Mouse (Mus musculus) effector memory CD4-positive, alpha-beta T cell, adult 5 months (primary cell): Measurements from ENCODE around the gene Rhox7a. TPM values are rescaled to one million over a fixed set of nuclear protein-coding genes. Genes with fewer than 3 reads are reported as not detected.

Source experiments
- polyA plus RNA-seq: library from polyadenylated mRNA; unstranded; fragments of 100-300 nt; shearing (Covaris generic); gene quantifications from one replicate; pipeline ENCODE4 v1.2.1, GENCODE M21; 2017

Rhox7a gene
- polyA plus RNA-seq, result not detected

GRCm38 (mm10) chrX:37831386-37831785 lies at the start of gene Rhox7a:
Gene Rhox7a, plus strand, starts transcription at chrX:37831686.

GRCm38 (mm10) chrX:37826610-37827009 lies 4.9 kb upstream of the Rhox7a start, which contains the start of gene Rhox6:
Gene Rhox6, plus strand, starts transcription at chrX:37826910.

GRCm38 (mm10) chrX:37878844-37879243 lies 47.4 kb downstream of the Rhox7a start, which contains the start of gene Rhox8:
Gene Rhox8, minus strand, starts transcription at chrX:37878944.

Other genes with a start within 250 kb of the Rhox7a start
- 0.22 TPM for gene Rhox4f, start 224.0 kb upstream of the Rhox7a start, polyA plus RNA-seq
- gene Rhox3g, start 203.1 kb upstream of the Rhox7a start, polyA plus RNA-seq, result not detected
- gene Rhox2g, start 188.2 kb upstream of the Rhox7a start, polyA plus RNA-seq, result not detected
- not detected for gene Rhox4g, start 180.4 kb upstream of the Rhox7a start, polyA plus RNA-seq
- gene Rhox3h, start 162.9 kb upstream of the Rhox7a start, polyA plus RNA-seq, result not detected
- not detected for gene Rhox2h, start 158.4 kb upstream of the Rhox7a start, polyA plus RNA-seq
- not detected for gene Rhox5, start 26.8 kb upstream of the Rhox7a start, polyA plus RNA-seq
- gene Rhox6, start 4.8 kb upstream of the Rhox7a start, polyA plus RNA-seq, result not detected
- not detected for gene Rhox8, start 47.3 kb downstream of the Rhox7a start, polyA plus RNA-seq
- not detected for gene Rhox7b, start 65.5 kb downstream of the Rhox7a start, polyA plus RNA-seq
- gene Rhox9, start 70.1 kb downstream of the Rhox7a start, polyA plus RNA-seq, result not detected
- not detected for gene Btg1-ps1, start 187.1 kb downstream of the Rhox7a start, polyA plus RNA-seq
- gene Btg1-ps2, start 211.4 kb downstream of the Rhox7a start, polyA plus RNA-seq, result not detected
- gene Rhox10, start 234.8 kb downstream of the Rhox7a start, polyA plus RNA-seq, result not detected